Mouse (Mus musculus) cerebellum, adult 2 months (tissue): ENCODE data around the gene Zc3h18. TPM values are rescaled to one million over a fixed set of nuclear protein-coding genes. Genes with fewer than 3 reads are reported as not detected.

Source experiments
- DNase-seq, 2 experiments: peaks; one replicate each; pipeline ENCODE4 v3.0.0; 2021
- H3K27ac ChIP-seq: fragments of 200-500 bp; 2 replicates; pipeline ENCODE4 v1.5.1; 2012; ENCODE audit warnings: low read length, control low read depth, inconsistent platforms; ENCODE audit not compliant: insufficient read depth
- H3K27me3 ChIP-seq: fragments of 200-500 bp; 2 replicates; pipeline ENCODE4 v1.6.1; 2012; ENCODE audit warnings: inconsistent platforms, mild to moderate bottlenecking, low read length, moderate library complexity; ENCODE audit not compliant: control insufficient read depth, insufficient read depth
- H3K4me1 ChIP-seq: fragments of 200-500 bp; 2 replicates; pipeline ENCODE4 v1.6.1; 2011; ENCODE audit warnings: low read length; ENCODE audit not compliant: control insufficient read depth, insufficient read depth
- H3K4me3 ChIP-seq: fragments of 200-500 bp; replicated peaks from 2 replicates; pipeline ENCODE3; 2011; ENCODE audit warnings: mild to moderate bottlenecking, low read depth, low read length, control low read depth; ENCODE audit not compliant: insufficient read depth
- CTCF ChIP-seq: fragments of 200-500 bp; IDR thresholded peaks from 2 replicates; pipeline ENCODE4 v1.5.1; 2011; ENCODE audit warnings: low read depth, mild to moderate bottlenecking, control low read depth, low read length, moderate library complexity, borderline replicate concordance; ENCODE audit not compliant: insufficient read depth
- POLR2A ChIP-seq: fragments of 200-500 bp; IDR thresholded peaks from 2 replicates; pipeline ENCODE4 v1.6.1; 2011; ENCODE audit warnings: low read length, control low read depth, borderline replicate concordance; ENCODE audit not compliant: insufficient read depth
- WGBS: fragments of 180-500 bp; shearing (Covaris S2); methylation state at CpG from one replicate; pipeline ENCODE4 v1.1.7; 2018; 5-methylcytosine and 5-hydroxymethylcytosine counted together
- polyA plus RNA-seq: library from polyadenylated mRNA; depleted of rRNA; stranded (reverse); fragments of >200 nt; gene quantifications from 2 replicates; pipeline ENCODE4 v1.2.3, GENCODE M21; 2012; rRNA removed

Gene Zc3h18
- polyA plus RNA-seq, 1 experiment: 39.2 TPM

- no peak for TF ChIP-seq CTCF
- TF ChIP-seq POLR2A: no peak
- Histone ChIP-seq H3K27me3 (no peaks in the 10 kb centered on the region), H3K27ac (no peak overlapping the region), H3K4me1 (peaks cover 5% of the 10 kb centered on the region; the same call in 1 of the 2 replicates), H3K4me3 (peak overlapping the region; percentile 42)
- DNase-seq: no peak
- 22% methylated on average over 7 of the region's 7 CpGs for WGBS
Measured at GRCm38 (mm10) chr8:122459990-122460389, 83.6 kb downstream of the Zc3h18 start.

GRCm38 (mm10) chr8:122460524-122461472 is 84.4 kb downstream of the Zc3h18 start, which contains the start of gene Snai3:
Gene Snai3, minus strand, starts transcription at chr8:122460733.
- TF ChIP-seq POLR2A: no peak; the same call in 1 of the 2 replicates
- no peak for TF ChIP-seq CTCF
- Histone ChIP-seq H3K27ac (no peak within 1 kb of the TSS), H3K4me1 (peaks cover 5% of the 10 kb centered on the region; the same call in 1 of the 2 replicates), H3K27me3 (no peaks in the 10 kb centered on the region), H3K4me3 (peak within 1 kb of the TSS; percentile 45)
- 5% methylated on average over 56 of the region's 56 CpGs for WGBS
- DNase-seq: peak; percentile 72 to 78

DNA sequence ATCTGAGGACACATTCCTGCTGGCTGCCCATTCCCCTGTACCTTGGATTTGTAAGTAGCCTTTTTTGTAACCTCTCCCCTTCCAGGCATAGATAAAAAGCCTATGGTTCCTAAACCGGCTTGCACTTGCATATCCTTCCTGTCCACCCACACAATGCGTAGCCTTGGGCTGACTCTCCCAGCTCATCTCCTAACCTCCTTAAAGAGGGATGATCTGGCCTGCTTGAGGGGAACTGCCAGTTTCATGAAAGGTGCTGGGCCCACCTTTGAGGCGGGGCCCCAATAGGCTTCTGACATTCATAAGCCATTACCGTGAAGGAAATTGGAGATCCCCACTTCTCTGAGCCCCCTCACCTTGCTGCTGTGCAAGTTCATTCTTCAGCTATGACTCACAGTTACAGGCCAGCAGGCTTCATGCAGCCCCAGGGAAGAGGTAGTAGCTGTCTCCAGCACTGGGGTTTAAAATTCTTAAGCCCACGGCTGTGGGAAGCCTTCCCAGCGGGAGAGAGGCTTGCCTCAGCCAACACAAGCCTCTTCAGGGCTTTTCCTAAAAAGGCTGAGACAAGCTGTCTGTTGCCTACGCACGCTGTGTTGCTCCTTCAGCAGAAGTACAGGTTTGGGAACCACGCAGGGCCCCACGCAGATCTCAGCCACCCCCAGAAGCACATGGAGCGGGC is 85.2 kb downstream of the Zc3h18 start:
- DNase-seq: no peak
- 64% methylated on average over 11 of the region's 11 CpGs for WGBS
- TF ChIP-seq CTCF: no peak
- TF ChIP-seq POLR2A: no peak
- H3K4me1 ChIP-seq: peaks cover 5% of the 10 kb centered on the region; the same call in 1 of the 2 replicates
- no peak overlapping the region for H3K4me3 ChIP-seq
- H3K27me3 ChIP-seq: no peaks in the 10 kb centered on the region
- H3K27ac ChIP-seq: no peak overlapping the region

- 78% methylated on average over 8 of the region's 8 CpGs for WGBS
- H3K4me3 ChIP-seq: no peak overlapping the region
- TF ChIP-seq POLR2A (no peak), CTCF (no peak)
- no peak for DNase-seq
- no peak overlapping the region for H3K27ac ChIP-seq
- no peaks in the 10 kb centered on the region for H3K27me3 ChIP-seq
- peaks cover 5% of the 10 kb centered on the region; the same call in 1 of the 2 replicates for H3K4me1 ChIP-seq
Measured at GRCm38 (mm10) chr8:122462510-122462909, 86.1 kb downstream of the Zc3h18 start.

DNA sequence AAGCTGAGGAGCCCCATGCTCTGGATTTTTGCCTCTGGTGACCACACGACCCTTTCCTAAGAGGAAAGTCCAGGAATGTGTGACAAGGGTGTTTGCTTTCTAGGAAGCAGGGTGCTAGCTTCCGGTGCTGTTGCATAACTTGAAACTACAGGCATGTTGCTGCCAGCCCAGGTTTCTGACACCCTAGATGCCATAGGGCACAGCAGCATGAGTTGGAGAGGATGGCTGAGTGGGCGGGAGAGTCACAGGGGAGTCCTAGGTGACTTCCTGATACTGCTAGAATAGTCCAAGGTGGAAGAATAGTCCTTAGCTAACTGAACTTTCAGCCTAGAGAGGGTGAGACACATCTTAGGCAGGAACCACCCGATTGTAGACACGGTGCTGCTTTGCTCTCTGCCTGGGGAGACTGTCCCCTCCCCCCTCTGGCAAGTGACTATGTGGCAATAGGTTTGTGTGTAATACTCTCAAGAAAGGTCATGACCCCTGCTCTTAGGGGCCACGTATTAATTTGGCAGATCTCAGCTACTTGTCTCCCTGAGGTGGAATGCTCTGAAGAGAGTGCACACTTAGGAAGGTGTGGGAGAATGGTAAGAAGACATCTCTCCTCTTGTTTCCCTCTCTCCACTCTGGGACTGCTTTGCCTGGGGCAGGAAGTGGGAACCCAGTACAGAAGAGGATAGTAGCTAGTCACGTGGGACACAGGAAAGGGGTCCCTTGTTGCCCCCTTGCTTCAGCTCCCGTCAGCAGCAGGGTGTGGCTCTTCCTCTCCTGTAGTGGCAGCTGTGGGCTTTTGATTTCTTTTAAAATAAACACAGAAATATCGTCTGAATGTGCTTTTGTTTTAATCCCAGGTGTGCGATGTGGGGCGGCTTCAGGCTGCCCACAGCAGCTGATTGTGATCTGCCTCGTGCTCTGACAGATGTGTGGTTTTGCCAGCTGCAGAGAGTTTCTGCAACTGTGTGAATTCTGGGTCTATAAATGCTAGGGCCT is 87.5 kb downstream of the Zc3h18 start:
- Histone ChIP-seq H3K27me3 (no peaks in the 10 kb centered on the region), H3K4me1 (peaks cover 5% of the 10 kb centered on the region; the same call in 1 of the 2 replicates), H3K4me3 (no peak overlapping the region), H3K27ac (no peak overlapping the region)
- no peak for DNase-seq
- WGBS: 63% methylated on average over 12 of the region's 12 CpGs
- TF ChIP-seq POLR2A: no peak
- no peak for TF ChIP-seq CTCF

- Histone ChIP-seq H3K4me3 (no peak overlapping the region), H3K27me3 (no peaks in the 10 kb centered on the region), H3K27ac (no peak overlapping the region), H3K4me1 (peaks cover 5% of the 10 kb centered on the region; the same call in 1 of the 2 replicates)
- TF ChIP-seq CTCF (no peak), POLR2A (no peak)
- whole genome bisulfite sequencing: 68% methylated on average over 7 of the region's 7 CpGs
- no peak for DNase-seq
Measured at GRCm38 (mm10) chr8:122464985-122465384, 88.6 kb downstream of the Zc3h18 start.

Other genes with a start within 250 kb of the Zc3h18 start
- gene Zfpm1, start 94.5 kb upstream of the Zc3h18 start, polyA plus RNA-seq: 19.6 and 20.1 TPM in 2 replicates
- 0.63 and 1.8 TPM in 2 replicates for gene Trhr2, start 15.9 kb upstream of the Zc3h18 start, polyA plus RNA-seq
- gene Il17c, start 45.4 kb downstream of the Zc3h18 start, polyA plus RNA-seq: 0.27 and 0.49 TPM in 2 replicates
- 12.0 and 15.5 TPM in 2 replicates for gene Cyba, start 56.3 kb downstream of the Zc3h18 start, polyA plus RNA-seq
- gene Mvd, start 66.8 kb downstream of the Zc3h18 start, polyA plus RNA-seq: 43.6 and 45.2 TPM in 2 replicates
- gene Snai3, start 84.1 kb downstream of the Zc3h18 start, polyA plus RNA-seq: 0.13 TPM in 1 of 2 replicates, not detected in the other
- 65.9 and 69.4 TPM in 2 replicates for gene Rnf166, start 99.5 kb downstream of the Zc3h18 start, polyA plus RNA-seq
- 45.0 and 49.7 TPM in 2 replicates for gene Ctu2, start 99.5 kb downstream of the Zc3h18 start, polyA plus RNA-seq
- 4.2 and 4.5 TPM in 2 replicates for gene Piezo1, start 174.7 kb downstream of the Zc3h18 start, polyA plus RNA-seq
- 7.6 and 8.8 TPM in 2 replicates for gene Cdt1, start 191.4 kb downstream of the Zc3h18 start, polyA plus RNA-seq
- gene Aprt, start 200.3 kb downstream of the Zc3h18 start, polyA plus RNA-seq: 52.9 and 57.4 TPM in 2 replicates
- gene Galns, start 234.9 kb downstream of the Zc3h18 start, polyA plus RNA-seq: 8.5 and 8.7 TPM in 2 replicates
- gene Trappc2l, start 235.0 kb downstream of the Zc3h18 start, polyA plus RNA-seq: 199 and 206 TPM in 2 replicates
- gene Pabpn1l, start 246.1 kb downstream of the Zc3h18 start, polyA plus RNA-seq: not detected in 2 replicates